Mouse (Mus musculus) small intestine, adult 2 months (tissue): ENCODE measurements at regions not wholly inside any gene's neighbourhood (a gene's known extent, or its start where the extent isn't known, plus 50 kb on each side); places are given as distances from the start of the nearest gene placed in this dataset.

Experiments
- H3K27ac ChIP-seq: fragments of 200-500 bp; 2 replicates; pipeline ENCODE4 v1.5.1; 2012; ENCODE audit warnings: low read depth, low read length, control low read depth, inconsistent platforms; ENCODE audit not compliant: insufficient read depth
- H3K27me3 ChIP-seq: fragments of 200-500 bp; 2 replicates; pipeline ENCODE4 v1.6.1; 2012; ENCODE audit warnings: mild to moderate bottlenecking, moderate library complexity, low read length, inconsistent platforms; ENCODE audit not compliant: control insufficient read depth, insufficient read depth
- H3K36me3 ChIP-seq: fragments of 200-500 bp; 2 replicates; pipeline ENCODE4 v1.6.1; 2012; ENCODE audit warnings: mild to moderate bottlenecking, low read length, control low read depth, inconsistent platforms; ENCODE audit not compliant: control insufficient read depth, insufficient read depth
- H3K4me1 ChIP-seq: fragments of 200-500 bp; 2 replicates; pipeline ENCODE4 v1.6.1; 2012; ENCODE audit warnings: low read length, inconsistent platforms, mixed read lengths; ENCODE audit not compliant: control insufficient read depth, insufficient read depth, insufficient read length
- H3K4me3 ChIP-seq: fragments of 200-500 bp; 2 replicates; pipeline ENCODE4 v1.5.1; 2012; ENCODE audit warnings: low read depth, mild to moderate bottlenecking, control low read depth, inconsistent platforms, low read length, moderate library complexity
- CTCF ChIP-seq: fragments of 200-500 bp; IDR thresholded peaks from 2 replicates; pipeline ENCODE4 v1.5.1; 2012; ENCODE audit warnings: low read depth, mild to moderate bottlenecking, control low read depth, inconsistent platforms, low read length, moderate library complexity, mixed read lengths; ENCODE audit not compliant: insufficient replicate concordance, insufficient read length; ENCODE audit errors: extremely low read depth
- POLR2A ChIP-seq: fragments of 200-500 bp; IDR thresholded peaks from 2 replicates; pipeline ENCODE4 v1.6.1; 2012; ENCODE audit warnings: low read depth, mild to moderate bottlenecking, control low read depth, inconsistent platforms, low read length, moderate library complexity
- WGBS: fragments of 180-500 bp; shearing (Covaris S2); methylation state at CpG from one replicate; pipeline ENCODE4 v1.1.7; 2018; 5-methylcytosine and 5-hydroxymethylcytosine counted together

GRCm38 (mm10) chr6:93422906-93423305 is 479.6 kb upstream of the Adamts9 start:
- 56% methylated on average over 3 of the region's 3 CpGs for WGBS
- Histone ChIP-seq H3K27ac (no peak overlapping the region), H3K4me1 (no peaks in the 10 kb centered on the region), H3K36me3 (no peaks in the 10 kb centered on the region), H3K27me3 (no peaks in the 10 kb centered on the region), H3K4me3 (no peak overlapping the region)
- TF ChIP-seq CTCF (no peak), POLR2A (no peak)

- H3K4me3 ChIP-seq, result no peak overlapping the region
- no peaks in the 10 kb centered on the region for H3K4me1 ChIP-seq
- TF ChIP-seq CTCF, result no peak
- no peak for TF ChIP-seq POLR2A
- no peaks in the 10 kb centered on the region for H3K36me3 ChIP-seq
- 84% methylated on average over 4 of the region's 4 CpGs for WGBS
- no peaks in the 10 kb centered on the region for H3K27me3 ChIP-seq
- H3K27ac ChIP-seq, result no peak overlapping the region
Observed at GRCm38 (mm10) chr6:93422253-93422652, 479.0 kb upstream of the Adamts9 start.

DNA sequence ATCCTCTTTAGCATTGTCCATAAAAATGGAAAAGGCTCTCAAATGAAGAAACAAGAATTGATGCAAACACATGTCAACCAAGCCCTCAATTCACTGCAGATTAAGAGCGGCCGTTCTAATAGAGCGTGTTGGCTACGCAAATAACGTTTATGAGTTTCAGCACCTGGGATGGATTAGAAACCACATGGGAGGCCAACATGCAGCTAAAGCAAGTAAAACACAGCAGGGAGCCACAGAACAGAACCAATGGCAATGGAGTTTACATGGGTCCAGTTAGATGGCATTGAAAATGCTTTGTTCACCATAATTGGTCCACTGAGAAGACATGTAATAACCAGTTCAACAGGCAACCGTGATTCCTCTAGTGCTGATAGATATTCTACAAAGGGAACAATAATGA is 474.3 kb upstream of the Adamts9 start:
- H3K27ac ChIP-seq, result no peak overlapping the region
- H3K4me3 ChIP-seq, result no peak overlapping the region
- no peaks in the 10 kb centered on the region for H3K36me3 ChIP-seq
- WGBS, result 82% methylated on average over 6 of the region's 6 CpGs
- no peaks in the 10 kb centered on the region for H3K27me3 ChIP-seq
- no peak for TF ChIP-seq CTCF
- no peak for TF ChIP-seq POLR2A
- no peaks in the 10 kb centered on the region for H3K4me1 ChIP-seq

DNA sequence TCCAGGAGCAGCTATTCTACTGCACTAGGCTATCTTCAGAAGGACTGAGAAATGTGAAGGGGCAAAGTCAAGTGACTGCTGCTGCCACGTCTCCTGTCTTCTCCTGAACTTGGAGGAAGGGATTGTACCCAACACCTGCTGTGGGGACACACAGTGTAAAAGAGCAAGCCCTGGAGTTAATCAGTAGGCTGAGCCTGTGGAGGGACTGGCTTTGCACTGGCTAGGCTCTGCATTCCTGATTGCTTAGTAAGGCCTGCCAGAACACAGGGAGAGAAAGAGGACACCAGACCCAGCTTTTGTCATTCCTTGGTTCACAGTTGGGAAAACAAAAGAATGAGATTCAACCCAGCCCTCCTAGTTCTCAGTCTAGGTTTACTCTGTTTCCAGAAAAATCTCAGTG is 472.7 kb upstream of the Adamts9 start:
- WGBS, result 35% methylated on average over 1 of the region's 1 CpGs
- Histone ChIP-seq H3K4me1 (no peaks in the 10 kb centered on the region), H3K4me3 (no peak overlapping the region), H3K27me3 (no peaks in the 10 kb centered on the region), H3K36me3 (no peaks in the 10 kb centered on the region), H3K27ac (no peak overlapping the region)
- TF ChIP-seq POLR2A (no peak), CTCF (no peak)

DNA sequence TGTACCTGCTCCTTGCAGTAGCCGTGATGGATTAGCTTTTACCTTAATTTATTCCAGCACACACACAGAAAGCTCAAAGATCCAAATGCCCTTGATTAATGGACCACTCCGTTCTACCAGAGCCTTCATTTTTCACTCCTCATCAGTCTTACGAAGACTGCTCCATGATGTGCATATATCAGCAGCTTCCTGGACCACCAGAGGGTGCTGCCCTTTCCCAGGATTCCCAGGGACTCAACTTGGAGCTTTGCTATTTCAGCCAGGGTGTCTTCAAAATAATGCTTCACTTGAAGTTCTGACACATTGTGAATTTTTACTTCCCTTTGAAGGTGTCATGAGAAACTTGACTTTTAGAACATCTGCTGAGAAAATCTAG is 467.8 kb upstream of the Adamts9 start:
- H3K27ac ChIP-seq, result no peak overlapping the region
- 68% methylated on average over 3 of the region's 3 CpGs for WGBS
- no peak overlapping the region for H3K4me3 ChIP-seq
- H3K4me1 ChIP-seq, result no peaks in the 10 kb centered on the region
- H3K27me3 ChIP-seq, result no peaks in the 10 kb centered on the region
- TF ChIP-seq CTCF, result no peak
- no peak for TF ChIP-seq POLR2A
- no peaks in the 10 kb centered on the region for H3K36me3 ChIP-seq

GRCm38 (mm10) chr6:93410416-93411076 is 467.3 kb upstream of the Adamts9 start:
- H3K27me3 ChIP-seq, result no peaks in the 10 kb centered on the region
- H3K27ac ChIP-seq, result no peak overlapping the region
- H3K4me3 ChIP-seq, result no peak overlapping the region
- H3K36me3 ChIP-seq, result no peaks in the 10 kb centered on the region
- TF ChIP-seq CTCF, result no peak
- no peak for TF ChIP-seq POLR2A
- H3K4me1 ChIP-seq, result no peaks in the 10 kb centered on the region
- 65% methylated on average over 5 of the region's 5 CpGs for WGBS

GRCm38 (mm10) chr6:93398551-93398950 is 455.3 kb upstream of the Adamts9 start:
- 73% methylated on average over 2 of the region's 2 CpGs for WGBS
- H3K4me1 ChIP-seq, result no peaks in the 10 kb centered on the region

More at GRCm38 (mm10) chr6:93398551-93398950, 455.3 kb upstream of the Adamts9 start:
- H3K27ac ChIP-seq, result no peak overlapping the region
- no peaks in the 10 kb centered on the region for H3K27me3 ChIP-seq
- H3K4me3 ChIP-seq, result no peak overlapping the region
- no peak for TF ChIP-seq POLR2A
- TF ChIP-seq CTCF, result no peak
- H3K36me3 ChIP-seq, result no peaks in the 10 kb centered on the region
